Mouse (Mus musculus) forebrain, embryonic 11.5 days (tissue): ENCODE results near the gene Lrp8. TPM values are rescaled to one million over a fixed set of nuclear protein-coding genes. Genes with fewer than 3 reads are reported as not detected.

Source experiments
- ATAC-seq: fragments of 200-750 bp; cut with Nextera tagmentation; replicated peaks from 2 replicates; pipeline ENCODE4 v1.8.0; 2017; ENCODE audit warnings: moderate TSS enrichment; ENCODE audit not compliant: low FRiP score
- DNase-seq: peaks from one replicate; pipeline ENCODE4 v3.0.0-alpha.2; 2017; ENCODE audit warnings: low spot score
- H3K27ac ChIP-seq: fragments of 300-500 bp; sonication (generic); 2 replicates; pipeline ENCODE4 v1.5.1; 2014; ENCODE audit warnings: low read depth, low read length
- H3K27me3 ChIP-seq: fragments of 300-500 bp; sonication (generic); 2 replicates; pipeline ENCODE4 v1.6.1; 2014; ENCODE audit warnings: mild to moderate bottlenecking, low read length, mixed read lengths; ENCODE audit not compliant: control insufficient read depth, insufficient read depth
- H3K36me3 ChIP-seq: fragments of 300-500 bp; sonication (generic); 2 replicates; pipeline ENCODE4 v1.6.1; 2014; ENCODE audit warnings: mild to moderate bottlenecking, low read length, moderate library complexity, mixed read lengths; ENCODE audit not compliant: control insufficient read depth, insufficient read depth
- H3K4me1 ChIP-seq: fragments of 300-500 bp; sonication (generic); replicated peaks from 2 replicates; pipeline ENCODE4 v1.6.1; 2014; ENCODE audit warnings: low read length, mixed read lengths; ENCODE audit not compliant: control insufficient read depth, insufficient read depth
- H3K4me2 ChIP-seq: fragments of 300-500 bp; sonication (generic); 2 replicates; pipeline ENCODE4 v1.6.1; 2014; ENCODE audit warnings: low read depth, mild to moderate bottlenecking, low read length, moderate library complexity, mixed read lengths; ENCODE audit not compliant: severe bottlenecking
- H3K4me3 ChIP-seq: fragments of 300-500 bp; sonication (generic); 2 replicates; pipeline ENCODE4 v1.5.1; 2014; ENCODE audit warnings: low read depth, low read length
- H3K9ac ChIP-seq: fragments of 300-500 bp; sonication (generic); 2 replicates; pipeline ENCODE4 v1.6.1; 2014; ENCODE audit warnings: low read length
- H3K9me3 ChIP-seq: fragments of 300-500 bp; sonication (generic); 2 replicates; pipeline ENCODE4 v1.6.1; 2016; ENCODE audit warnings: low read length, mixed read lengths; ENCODE audit not compliant: control insufficient read depth
- WGBS: fragments of 180-500 bp; shearing (Covaris S2); extraction: QIAGEN DNeasy Blood & Tissue Kit; methylation state at CpG from one replicate; pipeline ENCODE4 v1.1.7; 2014; 5-methylcytosine and 5-hydroxymethylcytosine counted together
- polyA plus RNA-seq: library from polyadenylated mRNA; unstranded; fragments of >200 nt; fragmentation: Nextera tagmentation; extraction: Ambion mirVana; gene quantifications from 2 replicates; pipeline ENCODE4 v1.2.1, GENCODE M21; 2014

The Lrp8 gene
- polyA plus RNA-seq, 1 experiment from 2014 or later = 33.9 TPM

DNA sequence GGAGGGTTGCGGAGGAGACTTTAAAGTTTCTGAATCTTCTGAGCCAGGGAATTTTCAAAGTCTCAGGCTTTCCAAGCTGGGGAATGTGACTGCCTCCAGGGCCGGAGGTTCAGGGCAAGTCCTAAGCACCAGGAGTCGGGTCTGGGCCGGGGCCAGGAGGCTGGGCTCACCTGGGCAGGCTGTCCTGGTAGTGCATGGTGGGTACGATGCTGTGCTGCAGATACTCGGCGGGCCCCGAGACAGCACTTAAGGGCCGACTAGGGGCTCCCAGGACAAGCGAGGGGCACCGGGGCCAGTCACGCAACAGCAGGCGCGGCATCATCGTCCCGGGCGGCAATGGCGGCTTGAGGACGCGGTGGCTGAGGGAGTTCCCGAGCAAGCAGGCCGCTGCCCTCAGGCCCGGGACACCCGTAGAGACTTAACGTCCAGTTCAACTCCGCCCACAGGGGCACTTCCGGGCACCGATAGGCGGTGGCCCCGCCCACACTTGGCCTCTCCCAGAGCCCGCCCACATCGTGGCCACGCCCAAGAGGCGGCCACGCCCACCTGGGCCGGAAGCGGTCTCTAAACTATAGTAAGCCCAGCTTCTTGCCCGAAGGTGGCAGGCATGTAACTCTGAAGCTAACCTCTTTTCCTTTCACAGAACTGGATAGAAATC, 121.2 kb downstream of the Lrp8 start, which contains the start of gene Cpt2:
Gene Cpt2 (minus strand): TSS at position 466 of the 658 bp plus-strand sequence.
- 2% methylated on average over 38 of the region's 38 CpGs for WGBS
- Histone ChIP-seq H3K36me3 (no peaks in the 10 kb centered on the region), H3K4me3 (peak within 1 kb of the TSS; percentile 71), H3K27ac (no peak within 1 kb of the TSS), H3K27me3 (no peaks in the 10 kb centered on the region), H3K9ac (peak within 1 kb of the TSS; percentile 83), H3K9me3 (no peaks in the 10 kb centered on the region), H3K4me1 (peaks cover 8% of the 10 kb centered on the region; the same call in 1 of the 2 replicates), H3K4me2 (peak within 1 kb of the TSS; percentile 86)
- peak; percentile 96 for DNase-seq
- ATAC-seq = peak; percentile 95

DNA sequence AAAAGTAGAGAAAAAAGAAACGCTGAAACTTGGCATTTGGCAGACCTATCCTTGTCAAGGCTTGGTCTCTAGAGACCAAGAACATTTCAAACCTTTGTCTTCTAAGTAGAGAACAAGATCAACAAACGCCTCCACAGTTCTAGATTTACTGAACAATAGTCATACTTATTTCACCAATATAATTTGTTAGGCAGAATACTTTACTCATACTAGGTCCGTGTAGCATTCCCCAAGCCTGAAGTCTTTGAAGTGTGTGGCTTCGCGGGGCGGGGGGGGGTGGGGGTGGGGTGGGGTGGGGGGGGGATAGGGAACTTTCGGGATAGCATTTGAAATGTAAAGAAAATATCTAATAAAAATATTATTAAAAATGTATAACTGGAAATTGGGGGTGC, 121.7 kb downstream of the Lrp8 start:
- H3K4me2 ChIP-seq = peak overlapping the region; percentile 86; the same call in 1 of the 2 replicates
- WGBS = 53% methylated on average over 7 of the region's 7 CpGs
- H3K27me3 ChIP-seq = no peaks in the 10 kb centered on the region
- peak overlapping the region; percentile 71 for H3K4me3 ChIP-seq
- no peak; the same call in 1 of the 2 replicates for ATAC-seq
- no peaks in the 10 kb centered on the region for H3K9me3 ChIP-seq
- H3K36me3 ChIP-seq = no peaks in the 10 kb centered on the region
- no peak overlapping the region for H3K27ac ChIP-seq
- peaks cover 8% of the 10 kb centered on the region; the same call in 1 of the 2 replicates for H3K4me1 ChIP-seq
- peak overlapping the region; percentile 83 for H3K9ac ChIP-seq
- DNase-seq = no peak

Other genes starting within 250 kb of the Lrp8 start
- 6.0 and 7.4 TPM in 2 replicates for gene Dmrtb1, start 118.0 kb upstream of the Lrp8 start, polyA plus RNA-seq
- gene Magoh, start 77.5 kb downstream of the Lrp8 start, polyA plus RNA-seq = 214 and 246 TPM in 2 replicates
- 108 and 116 TPM in 2 replicates for gene 0610037L13Rik, start 87.6 kb downstream of the Lrp8 start, polyA plus RNA-seq
- 30.9 and 31.6 TPM in 2 replicates for gene Cpt2, start 121.3 kb downstream of the Lrp8 start, polyA plus RNA-seq
- gene Slc1a7, start 166.1 kb downstream of the Lrp8 start, polyA plus RNA-seq = not detected in 2 replicates